Mouse (Mus musculus): Measurements from ENCODE around the gene Cd44. TPM values are rescaled to one million over a fixed set of nuclear protein-coding genes. Genes with fewer than 3 reads are reported as not detected.

Cd44 gene
- polyA plus RNA-seq, 1 experiment from 2014 or later: 4.1 TPM

GRCm38 (mm10) chr2:102763991-102764390, 137.5 kb downstream of the Cd44 start:
- Histone ChIP-seq H3K9me3 (ENCODE audit: control insufficient read depth, low read length) (no peaks in the 10 kb centered on the region), H3K9ac (ENCODE audit: low read depth, low read length) (no peak overlapping the region), H3K36me3 (ENCODE audit: control insufficient read depth, insufficient read depth, low read length) (no peaks in the 10 kb centered on the region; the same call in 1 of the 2 replicates), H3K4me1 (replicated peaks; ENCODE audit: control insufficient read depth, insufficient read depth, low read length) (no peaks in the 10 kb centered on the region), H3K27ac (ENCODE audit: low read depth, low read length) (no peak overlapping the region), H3K27me3 (ENCODE audit: control insufficient read depth, insufficient read depth, low read length) (no peaks in the 10 kb centered on the region), H3K4me3 (ENCODE audit: low read depth, low read length) (no peak overlapping the region), H3K4me2 (replicated peaks; ENCODE audit: low read depth, low read length) (no peak overlapping the region)
- 96% methylated on average over 2 of the region's 2 CpGs for WGBS
- DNase-seq (ENCODE audit: low spot score) (no peak), ATAC-seq (ENCODE audit: low FRiP score) (no peak)

DNA sequence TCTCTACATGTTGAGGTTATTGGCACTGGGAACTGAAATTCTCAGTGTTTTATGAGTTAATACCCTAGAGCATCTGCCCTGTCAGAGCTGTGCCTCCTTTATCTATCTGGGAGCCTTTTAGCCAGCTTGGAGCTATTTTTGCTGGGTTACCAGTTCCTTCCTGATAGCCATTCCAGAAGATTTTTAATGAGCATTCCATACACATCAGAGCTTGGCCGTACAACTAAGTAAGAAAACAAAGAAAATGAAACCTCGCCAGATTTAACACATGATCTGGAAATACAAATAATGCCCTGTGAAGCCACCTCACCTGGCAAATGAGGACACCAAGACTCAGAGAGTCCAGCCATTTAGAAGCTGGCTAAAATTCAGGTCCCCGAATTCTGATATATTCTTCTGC, 138.3 kb downstream of the Cd44 start:
- WGBS: 85% methylated on average over 3 of the region's 3 CpGs
- no peaks in the 10 kb centered on the region for H3K4me1 ChIP-seq (replicated peaks; ENCODE audit: control insufficient read depth, insufficient read depth, low read length)
- H3K4me2 ChIP-seq (replicated peaks; ENCODE audit: low read depth, low read length): no peak overlapping the region
- no peaks in the 10 kb centered on the region; the same call in 1 of the 2 replicates for H3K36me3 ChIP-seq (ENCODE audit: control insufficient read depth, insufficient read depth, low read length)
- ATAC-seq (ENCODE audit: low FRiP score) (no peak), DNase-seq (ENCODE audit: low spot score) (no peak)
- no peak overlapping the region for H3K9ac ChIP-seq (ENCODE audit: low read depth, low read length)
- no peaks in the 10 kb centered on the region for H3K9me3 ChIP-seq (ENCODE audit: control insufficient read depth, low read length)
- H3K4me3 ChIP-seq (ENCODE audit: low read depth, low read length): no peak overlapping the region
- no peaks in the 10 kb centered on the region for H3K27me3 ChIP-seq (ENCODE audit: control insufficient read depth, insufficient read depth, low read length)
- H3K27ac ChIP-seq (ENCODE audit: low read depth, low read length): no peak overlapping the region

Other genes with a start within 250 kb of the Cd44 start
- 16.6 and 19.8 TPM in 2 replicates for gene Slc1a2, start 243.0 kb downstream of the Cd44 start, polyA plus RNA-seq (2014; fragmentation: Nextera tagmentation; extraction: Ambion mirVana)
- gene Pdhx, start 171.8 kb upstream of the Cd44 start, polyA plus RNA-seq (2014; fragmentation: Nextera tagmentation; extraction: Ambion mirVana): 46.0 and 54.4 TPM in 2 replicates
- 62.3 and 64.3 TPM in 2 replicates for gene Apip, start 172.0 kb upstream of the Cd44 start, polyA plus RNA-seq (2014; fragmentation: Nextera tagmentation; extraction: Ambion mirVana)